Mouse (Mus musculus): Measurements from ENCODE around the gene Samd8. TPM values are rescaled to one million over a fixed set of nuclear protein-coding genes. Genes with fewer than 3 reads are reported as not detected.

Samd8 gene
- total RNA-seq, 2 experiments from 2014 or later: 49.9 to 60.7 TPM

GRCm38 (mm10) chr14:21792250-21792649 is 41.9 kb downstream of the Samd8 start:
- no peak for DNase-seq

GRCm38 (mm10) chr14:21800641-21801040 is 50.3 kb downstream of the Samd8 start:
- DNase-seq: no peak

- DNase-seq: no peak
Observed at GRCm38 (mm10) chr14:21801624-21802023, 51.3 kb downstream of the Samd8 start.

- DNase-seq: no peak
Observed at GRCm38 (mm10) chr14:21802543-21803206, 52.3 kb downstream of the Samd8 start.

GRCm38 (mm10) chr14:21806203-21806602 is 55.9 kb downstream of the Samd8 start:
- no peak for DNase-seq

GRCm38 (mm10) chr14:21806631-21807160 is 56.4 kb downstream of the Samd8 start:
- DNase-seq: no peak

- peak; percentile 81 to 84 for DNase-seq
Observed at GRCm38 (mm10) chr14:21808208-21808922, 58.0 kb downstream of the Samd8 start.

- no peak for DNase-seq
Observed at GRCm38 (mm10) chr14:21809418-21809817, 59.1 kb downstream of the Samd8 start.

- DNase-seq: no peak
Observed at GRCm38 (mm10) chr14:21811301-21811700, 61.0 kb downstream of the Samd8 start.

- peak; percentile 19 to 50 for DNase-seq
Observed at GRCm38 (mm10) chr14:21811744-21812393, 61.5 kb downstream of the Samd8 start.

GRCm38 (mm10) chr14:21812590-21813162 is 62.3 kb downstream of the Samd8 start:
- peak; percentile 81 to 85 for DNase-seq

GRCm38 (mm10) chr14:21813216-21813615 is 62.9 kb downstream of the Samd8 start:
- no peak for DNase-seq

- DNase-seq: peak; percentile 64 to 76
Observed at GRCm38 (mm10) chr14:21813847-21814246, 63.5 kb downstream of the Samd8 start.

GRCm38 (mm10) chr14:21814606-21815005 is 64.3 kb downstream of the Samd8 start:
- no peak for DNase-seq

GRCm38 (mm10) chr14:21816255-21816654 is 65.9 kb downstream of the Samd8 start:
- DNase-seq: no peak

GRCm38 (mm10) chr14:21817453-21817852 is 67.1 kb downstream of the Samd8 start:
- DNase-seq: no peak

GRCm38 (mm10) chr14:21820880-21821505 is 70.7 kb downstream of the Samd8 start:
- DNase-seq: no peak

GRCm38 (mm10) chr14:21822307-21822706 is 72.0 kb downstream of the Samd8 start:
- no peak for DNase-seq

GRCm38 (mm10) chr14:21822795-21823374 is 72.6 kb downstream of the Samd8 start:
- peak; percentile 77 to 85 for DNase-seq

- no peak for DNase-seq
Observed at GRCm38 (mm10) chr14:21823897-21824296, 73.6 kb downstream of the Samd8 start.

- DNase-seq: no peak
Observed at GRCm38 (mm10) chr14:21824938-21825337, 74.6 kb downstream of the Samd8 start, which contains the start of gene Vdac2. Vdac2 (plus strand) TSS chr14:21825238.
